Mouse (Mus musculus): ENCODE results near the gene Gpr107. TPM values are rescaled to one million over a fixed set of nuclear protein-coding genes. Genes with fewer than 3 reads are reported as not detected.

Gene Gpr107
- total and polyA plus RNA-seq, 2 experiments: 8.3 to 10.0 TPM

GRCm38 (mm10) chr2:31182786-31183330 lies 30.7 kb downstream of the Gpr107 start:
- no peak for DNase-seq (ENCODE audit: extremely low read depth, low read depth, low spot score)
- Histone ChIP-seq H3K9ac (ENCODE audit: low read depth, low read length) (no peak overlapping the region), H3K4me3 (ENCODE audit: insufficient read depth, low read depth, low read length) (no peak overlapping the region), H3K79me2 (ENCODE audit: control insufficient read depth, insufficient read depth, low read length) (no peaks in the 10 kb centered on the region), H3K27ac (replicated peaks; ENCODE audit: insufficient read depth, low read depth, low read length) (no peak overlapping the region), H3K4me1 (ENCODE audit: control insufficient read depth, insufficient read depth, low read length) (peaks cover 2% of the 10 kb centered on the region; the same call in 1 of the 2 replicates), H3K36me3 (ENCODE audit: control insufficient read depth, insufficient read depth, low read length) (peaks cover 42% of the 10 kb centered on the region), H3K27me3 (ENCODE audit: control insufficient read depth, insufficient read depth, low read length) (no peaks in the 10 kb centered on the region)
- TF ChIP-seq POLR2A (IDR thresholded peaks at IDR 0.05; ENCODE audit: extremely low read depth, insufficient read depth, low read length) (no peak), CTCF (IDR thresholded peaks at IDR 0.05; ENCODE audit: low read depth, low read length) (no peak)
- 90% methylated on average over 6 of the region's 6 CpGs for WGBS

- no peak for DNase-seq (ENCODE audit: extremely low read depth, low read depth, low spot score)
- H3K36me3 ChIP-seq (ENCODE audit: control insufficient read depth, insufficient read depth, low read length): peaks cover 42% of the 10 kb centered on the region
- 86% methylated on average over 1 of the region's 1 CpGs for WGBS
Observed at GRCm38 (mm10) chr2:31183830-31184229, 31.7 kb downstream of the Gpr107 start.

GRCm38 (mm10) chr2:31188691-31189090 lies 36.6 kb downstream of the Gpr107 start:
- no peak overlapping the region for H3K9ac ChIP-seq (ENCODE audit: low read depth, low read length)
- no peaks in the 10 kb centered on the region for H3K27me3 ChIP-seq (ENCODE audit: control insufficient read depth, insufficient read depth, low read length)
- DNase-seq (ENCODE audit: extremely low read depth, low read depth, low spot score): no peak
- no peaks in the 10 kb centered on the region for H3K79me2 ChIP-seq (ENCODE audit: control insufficient read depth, insufficient read depth, low read length)
- peaks cover 49% of the 10 kb centered on the region for H3K36me3 ChIP-seq (ENCODE audit: control insufficient read depth, insufficient read depth, low read length)
- 100% methylated on average over 1 of the region's 1 CpGs for WGBS
- TF ChIP-seq POLR2A (IDR thresholded peaks at IDR 0.05; ENCODE audit: extremely low read depth, insufficient read depth, low read length) (no peak), CTCF (IDR thresholded peaks at IDR 0.05; ENCODE audit: low read depth, low read length) (no peak)
- H3K4me1 ChIP-seq (ENCODE audit: control insufficient read depth, insufficient read depth, low read length): no peaks in the 10 kb centered on the region
- H3K4me3 ChIP-seq (ENCODE audit: insufficient read depth, low read depth, low read length): no peak overlapping the region
- H3K27ac ChIP-seq (replicated peaks; ENCODE audit: insufficient read depth, low read depth, low read length): no peak overlapping the region

More at GRCm38 (mm10) chr2:31183830-31184229, 31.7 kb downstream of the Gpr107 start:
- no peaks in the 10 kb centered on the region for H3K79me2 ChIP-seq (ENCODE audit: control insufficient read depth, insufficient read depth, low read length)
- no peaks in the 10 kb centered on the region for H3K27me3 ChIP-seq (ENCODE audit: control insufficient read depth, insufficient read depth, low read length)
- TF ChIP-seq CTCF (IDR thresholded peaks at IDR 0.05; ENCODE audit: low read depth, low read length) (no peak), POLR2A (IDR thresholded peaks at IDR 0.05; ENCODE audit: extremely low read depth, insufficient read depth, low read length) (no peak)
- peaks cover 2% of the 10 kb centered on the region; the same call in 1 of the 2 replicates for H3K4me1 ChIP-seq (ENCODE audit: control insufficient read depth, insufficient read depth, low read length)
- H3K9ac ChIP-seq (ENCODE audit: low read depth, low read length): no peak overlapping the region
- H3K27ac ChIP-seq (replicated peaks; ENCODE audit: insufficient read depth, low read depth, low read length): no peak overlapping the region
- H3K4me3 ChIP-seq (ENCODE audit: insufficient read depth, low read depth, low read length): no peak overlapping the region

GRCm38 (mm10) chr2:31189654-31190053 lies 37.5 kb downstream of the Gpr107 start:
- TF ChIP-seq POLR2A (IDR thresholded peaks at IDR 0.05; ENCODE audit: extremely low read depth, insufficient read depth, low read length): no peak
- TF ChIP-seq CTCF (IDR thresholded peaks at IDR 0.05; ENCODE audit: low read depth, low read length): no peak
- no peak overlapping the region for H3K9ac ChIP-seq (ENCODE audit: low read depth, low read length)
- no peak for DNase-seq (ENCODE audit: extremely low read depth, low read depth, low spot score)
- H3K79me2 ChIP-seq (ENCODE audit: control insufficient read depth, insufficient read depth, low read length): no peaks in the 10 kb centered on the region
- H3K4me3 ChIP-seq (ENCODE audit: insufficient read depth, low read depth, low read length): no peak overlapping the region
- H3K27me3 ChIP-seq (ENCODE audit: control insufficient read depth, insufficient read depth, low read length): no peaks in the 10 kb centered on the region
- no peak overlapping the region for H3K27ac ChIP-seq (replicated peaks; ENCODE audit: insufficient read depth, low read depth, low read length)
- peaks cover 41% of the 10 kb centered on the region for H3K36me3 ChIP-seq (ENCODE audit: control insufficient read depth, insufficient read depth, low read length)
- WGBS: 97% methylated on average over 3 of the region's 3 CpGs
- no peaks in the 10 kb centered on the region for H3K4me1 ChIP-seq (ENCODE audit: control insufficient read depth, insufficient read depth, low read length)

GRCm38 (mm10) chr2:31191765-31192164 lies 39.6 kb downstream of the Gpr107 start:
- no peak for DNase-seq (ENCODE audit: extremely low read depth, low read depth, low spot score)
- Histone ChIP-seq H3K27me3 (ENCODE audit: control insufficient read depth, insufficient read depth, low read length) (no peaks in the 10 kb centered on the region), H3K4me1 (ENCODE audit: control insufficient read depth, insufficient read depth, low read length) (no peaks in the 10 kb centered on the region), H3K9ac (ENCODE audit: low read depth, low read length) (no peak overlapping the region), H3K4me3 (ENCODE audit: insufficient read depth, low read depth, low read length) (no peak overlapping the region), H3K27ac (replicated peaks; ENCODE audit: insufficient read depth, low read depth, low read length) (no peak overlapping the region), H3K79me2 (ENCODE audit: control insufficient read depth, insufficient read depth, low read length) (no peaks in the 10 kb centered on the region), H3K36me3 (ENCODE audit: control insufficient read depth, insufficient read depth, low read length) (peaks cover 30% of the 10 kb centered on the region)
- TF ChIP-seq POLR2A (IDR thresholded peaks at IDR 0.05; ENCODE audit: extremely low read depth, insufficient read depth, low read length) (no peak), CTCF (IDR thresholded peaks at IDR 0.05; ENCODE audit: low read depth, low read length) (no peak)
- 92% methylated on average over 8 of the region's 8 CpGs for WGBS

GRCm38 (mm10) chr2:31194356-31195021 lies 42.4 kb downstream of the Gpr107 start:
- no peak overlapping the region for H3K27ac ChIP-seq (replicated peaks; ENCODE audit: insufficient read depth, low read depth, low read length)
- WGBS: 75% methylated on average over 7 of the region's 7 CpGs
- H3K4me3 ChIP-seq (ENCODE audit: insufficient read depth, low read depth, low read length): no peak overlapping the region
- no peaks in the 10 kb centered on the region for H3K4me1 ChIP-seq (ENCODE audit: control insufficient read depth, insufficient read depth, low read length)
- H3K9ac ChIP-seq (ENCODE audit: low read depth, low read length): no peak overlapping the region
- H3K36me3 ChIP-seq (ENCODE audit: control insufficient read depth, insufficient read depth, low read length): peaks cover 17% of the 10 kb centered on the region
- no peak for DNase-seq (ENCODE audit: extremely low read depth, low read depth, low spot score)
- no peaks in the 10 kb centered on the region for H3K79me2 ChIP-seq (ENCODE audit: control insufficient read depth, insufficient read depth, low read length)
- no peaks in the 10 kb centered on the region for H3K27me3 ChIP-seq (ENCODE audit: control insufficient read depth, insufficient read depth, low read length)
- TF ChIP-seq POLR2A (IDR thresholded peaks at IDR 0.05; ENCODE audit: extremely low read depth, insufficient read depth, low read length) (no peak), CTCF (IDR thresholded peaks at IDR 0.05; ENCODE audit: low read depth, low read length) (peak; percentile 71)

Data from liver, adult 2 months (tissue).